Mouse (Mus musculus) ES-Bruce4 (cell line): ENCODE data around the gene Cabp4.

Experiments
- CTCF ChIP-seq: IDR thresholded peaks from one replicate; pipeline ENCODE4 v1.8.1; 2011; ENCODE audit warnings: low read depth, low read length
- EP300 ChIP-seq: IDR thresholded peaks from 2 replicates; pipeline ENCODE4 v1.6.1; 2011; ENCODE audit warnings: low read depth, low read length; ENCODE audit not compliant: insufficient read depth
- POLR2A ChIP-seq: IDR thresholded peaks from one replicate; pipeline ENCODE4 v1.8.1; 2011; ENCODE audit warnings: low read length; ENCODE audit not compliant: insufficient read depth

DNA sequence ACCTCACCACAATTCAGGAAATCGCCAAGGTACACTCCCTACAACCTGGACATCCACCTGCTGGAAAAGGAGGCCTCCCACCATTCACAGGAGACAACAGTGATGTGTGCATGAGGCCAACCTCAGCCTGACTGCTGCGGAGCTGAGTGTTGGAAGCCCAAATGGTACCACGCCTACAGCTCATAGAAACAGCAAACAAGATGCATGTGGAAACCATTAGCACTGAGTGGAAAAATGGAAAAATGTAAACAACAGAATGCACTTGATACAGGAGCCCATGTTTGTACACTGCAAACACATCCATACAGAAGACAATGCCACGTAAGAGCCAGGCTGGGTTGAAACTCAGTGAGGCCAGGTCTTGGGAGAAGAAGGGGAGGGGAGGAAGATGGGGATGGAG is 19.4 kb downstream of the Cabp4 start:
- TF ChIP-seq EP300: no peak
- no peak for TF ChIP-seq CTCF
- TF ChIP-seq POLR2A: no peak
